Mouse (Mus musculus) spleen, adult 2 months (tissue): ENCODE measurements around the gene Fam186a. TPM values are rescaled to one million over a fixed set of nuclear protein-coding genes. Genes with fewer than 3 reads are reported as not detected.

Experiments
- DNase-seq, 2 experiments: peaks; one replicate each; pipeline versions ENCODE4 v3.0.0 to v3.0.0-alpha.2; 2012 to 2021; ENCODE audit warnings: low spot score in 2 of 2, low read depth in 1 of 2
- H3K27ac ChIP-seq: fragments of 200-500 bp; 2 replicates; pipeline ENCODE4 v1.5.1; 2012; ENCODE audit warnings: low read length, inconsistent platforms; ENCODE audit not compliant: insufficient read depth
- H3K27me3 ChIP-seq: fragments of 200-500 bp; 2 replicates; pipeline ENCODE4 v1.6.1; 2012; ENCODE audit warnings: mild to moderate bottlenecking, moderate library complexity, low read length, inconsistent platforms; ENCODE audit not compliant: control insufficient read depth, insufficient read depth
- H3K36me3 ChIP-seq: fragments of 200-500 bp; 2 replicates; pipeline ENCODE4 v1.6.1; 2012; ENCODE audit warnings: mild to moderate bottlenecking, low read length, inconsistent platforms; ENCODE audit not compliant: control insufficient read depth, insufficient read depth
- H3K4me1 ChIP-seq: fragments of 200-500 bp; 2 replicates; pipeline ENCODE4 v1.6.1; 2011; ENCODE audit warnings: inconsistent platforms; ENCODE audit not compliant: control insufficient read depth, insufficient read depth, insufficient read length
- H3K4me3 ChIP-seq: fragments of 200-500 bp; 2 replicates; pipeline ENCODE4 v1.5.1; 2011; ENCODE audit warnings: mild to moderate bottlenecking, inconsistent platforms; ENCODE audit not compliant: insufficient read depth, insufficient read length; ENCODE audit errors: extremely low read depth
- CTCF ChIP-seq: fragments of 200-500 bp; IDR thresholded peaks from 2 replicates; pipeline ENCODE4 v1.5.1; 2011; ENCODE audit warnings: mild to moderate bottlenecking, inconsistent platforms; ENCODE audit not compliant: insufficient read depth, insufficient read length, insufficient replicate concordance; ENCODE audit errors: extremely low read depth
- POLR2A ChIP-seq: fragments of 200-500 bp; IDR thresholded peaks from 2 replicates; pipeline ENCODE4 v1.6.1; 2011; ENCODE audit warnings: low read depth, low read length, inconsistent platforms
- WGBS: fragments of 180-500 bp; shearing (Covaris S2); methylation state at CpG from one replicate; pipeline ENCODE4 v1.1.7; 2018; 5-methylcytosine and 5-hydroxymethylcytosine counted together
- polyA plus RNA-seq: library from polyadenylated mRNA; depleted of rRNA; stranded (reverse); fragments of >200 nt; gene quantifications from 2 replicates; pipeline ENCODE4 v1.2.3, GENCODE M21; 2012

The Fam186a gene
- polyA plus RNA-seq, 1 experiment = not detected

DNA sequence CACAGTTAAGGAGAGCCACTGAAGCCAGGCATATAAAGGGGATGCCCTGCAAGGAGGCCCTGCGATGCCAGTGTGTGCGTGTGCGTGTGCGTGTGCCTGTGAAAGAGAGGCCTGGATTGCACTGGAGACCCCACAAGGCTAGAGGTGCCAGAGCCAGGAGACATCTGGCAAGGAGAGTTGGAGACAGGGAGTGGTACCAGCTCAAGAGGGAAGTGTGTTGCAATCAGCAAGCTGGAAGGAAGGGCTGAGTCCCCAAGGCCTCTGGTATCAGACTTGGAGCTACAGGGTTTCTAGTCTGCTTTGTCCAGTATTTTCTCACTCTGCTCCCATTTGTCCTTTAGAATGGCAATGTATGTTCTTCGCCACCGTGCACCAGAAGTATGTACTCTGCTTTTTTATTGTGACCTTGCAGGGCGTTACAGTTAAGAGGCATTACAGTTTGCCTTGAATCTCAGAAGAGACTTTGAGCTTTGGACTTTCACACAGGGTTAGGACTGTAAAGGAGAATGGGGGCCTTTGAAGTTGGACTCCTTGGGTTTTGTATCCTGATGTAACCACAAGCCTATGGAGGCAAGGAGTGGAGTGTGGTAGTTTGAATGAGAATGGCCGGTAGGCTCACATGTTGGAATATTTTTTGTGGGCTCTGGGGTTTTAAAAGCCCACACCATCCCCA is 1.6 kb downstream of the Fam186a start:
- no peak for TF ChIP-seq CTCF
- no peak for TF ChIP-seq POLR2A
- no peak for DNase-seq
- no peaks in the 10 kb centered on the region for H3K27me3 ChIP-seq
- H3K27ac ChIP-seq = no peak overlapping the region
- WGBS = 91% methylated on average over 8 of the region's 8 CpGs
- no peak overlapping the region for H3K4me3 ChIP-seq
- no peaks in the 10 kb centered on the region for H3K36me3 ChIP-seq
- no peaks in the 10 kb centered on the region for H3K4me1 ChIP-seq

DNA sequence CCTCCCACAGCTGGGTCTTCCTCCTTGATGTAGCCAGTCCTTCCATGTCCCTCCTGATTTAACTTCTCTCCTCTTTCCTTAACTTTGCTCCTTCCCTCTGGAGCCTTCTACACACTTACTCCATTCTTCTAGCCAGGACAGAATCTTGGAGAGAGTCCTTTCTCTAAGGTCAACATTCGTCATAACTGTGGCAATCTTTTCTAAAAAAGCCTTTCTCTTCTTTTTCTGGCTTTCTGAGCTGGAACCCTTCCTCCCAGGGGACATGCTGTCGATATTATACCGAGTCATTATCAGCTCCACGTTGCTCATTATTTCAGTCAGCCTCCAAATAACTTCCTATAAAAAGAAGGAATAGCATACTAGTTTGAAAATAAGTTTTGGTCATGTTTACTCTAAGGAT is 11.5 kb downstream of the Fam186a start:
- Histone ChIP-seq H3K4me3 (no peak overlapping the region), H3K36me3 (no peaks in the 10 kb centered on the region), H3K27ac (no peak overlapping the region), H3K27me3 (no peaks in the 10 kb centered on the region), H3K4me1 (no peaks in the 10 kb centered on the region)
- 46% methylated on average over 4 of the region's 4 CpGs for WGBS
- no peak for DNase-seq
- no peak for TF ChIP-seq POLR2A
- TF ChIP-seq CTCF = no peak

DNA sequence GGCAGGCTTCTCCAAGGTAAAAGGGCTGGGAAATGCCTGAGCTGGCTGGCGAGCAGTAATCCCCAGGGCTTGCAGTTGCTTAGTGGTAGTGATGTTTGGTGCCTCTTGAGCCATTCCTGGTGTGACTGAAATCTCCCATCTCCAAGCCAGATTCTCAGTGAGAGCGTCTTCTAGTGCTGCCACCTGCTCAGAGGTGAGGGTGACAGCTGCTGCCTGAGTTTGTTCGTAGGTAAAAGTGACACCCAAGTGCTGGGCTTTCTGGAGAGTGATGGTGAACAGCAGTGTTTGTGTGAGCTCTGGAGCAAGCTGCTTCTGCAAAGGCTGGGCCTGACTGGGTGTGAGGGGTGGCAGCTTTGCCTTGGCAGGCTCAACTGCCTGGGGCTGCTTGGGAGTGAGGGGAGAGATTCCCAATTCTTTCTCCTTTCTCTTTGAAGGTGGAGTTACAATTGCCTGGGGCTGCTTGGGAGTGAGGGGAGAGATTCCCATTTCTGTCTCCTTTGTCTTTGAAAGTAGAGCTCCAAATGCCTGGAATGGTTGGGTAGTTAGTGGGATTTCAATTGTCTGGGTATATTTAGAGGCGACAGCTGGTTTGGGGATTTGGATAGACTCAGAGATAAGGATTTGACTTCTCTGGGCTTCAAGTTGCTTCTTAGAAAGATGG is 25.8 kb downstream of the Fam186a start:
- DNase-seq = no peak
- Histone ChIP-seq H3K4me1 (no peaks in the 10 kb centered on the region), H3K27ac (no peak overlapping the region), H3K27me3 (no peaks in the 10 kb centered on the region), H3K36me3 (no peaks in the 10 kb centered on the region), H3K4me3 (no peak overlapping the region)
- WGBS = 92% methylated on average over 4 of the region's 4 CpGs
- no peak for TF ChIP-seq POLR2A
- TF ChIP-seq CTCF = no peak

DNA sequence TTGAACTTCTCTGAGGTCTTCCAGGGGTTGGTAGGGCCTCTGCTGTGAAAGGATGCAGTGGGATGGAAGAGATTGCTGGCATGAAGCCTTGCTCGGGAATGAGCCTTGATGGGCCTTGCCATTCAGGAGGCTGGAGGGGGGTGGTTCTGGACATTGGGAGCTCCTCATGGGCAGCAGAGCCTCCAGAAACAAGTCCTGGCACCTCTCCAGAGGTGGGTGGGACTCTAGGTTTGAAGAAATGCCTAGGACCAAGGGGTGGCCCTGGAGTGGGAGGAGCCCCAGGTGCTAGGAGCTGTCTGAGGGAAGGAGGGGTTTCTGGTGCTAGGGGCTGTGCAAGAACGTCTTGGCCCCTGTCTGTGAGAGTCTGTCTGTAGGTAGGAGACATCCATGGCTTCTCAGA is 26.4 kb downstream of the Fam186a start:
- no peak for TF ChIP-seq CTCF
- TF ChIP-seq POLR2A = no peak
- Histone ChIP-seq H3K36me3 (no peaks in the 10 kb centered on the region), H3K4me3 (no peak overlapping the region), H3K4me1 (no peaks in the 10 kb centered on the region), H3K27ac (no peak overlapping the region), H3K27me3 (no peaks in the 10 kb centered on the region)
- 64% methylated on average over 2 of the region's 2 CpGs for WGBS
- DNase-seq = no peak

DNA sequence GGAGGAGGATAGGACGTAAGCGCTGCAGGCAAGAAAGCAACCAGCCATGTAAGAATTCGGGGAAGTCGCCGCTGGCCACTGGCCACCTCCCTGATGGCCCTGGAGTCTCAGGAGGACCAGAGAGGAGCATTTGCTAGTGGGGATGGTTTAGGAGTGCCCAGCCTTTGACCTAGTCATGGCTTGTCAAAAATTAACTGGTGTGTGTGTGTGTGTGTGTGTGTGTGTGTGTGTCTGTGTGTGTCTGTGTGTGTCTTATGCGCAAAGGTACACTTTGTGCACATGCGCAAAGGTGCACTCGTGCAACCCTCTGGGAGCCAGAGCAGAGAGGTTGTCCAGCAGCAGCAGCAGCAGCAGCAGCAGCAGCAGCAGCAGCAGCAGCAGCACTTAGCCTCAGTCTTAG is 29.0 kb downstream of the Fam186a start:
- Histone ChIP-seq H3K4me3 (no peak overlapping the region), H3K36me3 (no peaks in the 10 kb centered on the region), H3K4me1 (no peaks in the 10 kb centered on the region), H3K27me3 (no peaks in the 10 kb centered on the region), H3K27ac (no peak overlapping the region)
- no peak for DNase-seq
- 85% methylated on average over 8 of the region's 8 CpGs for WGBS
- TF ChIP-seq POLR2A = no peak
- TF ChIP-seq CTCF = no peak

DNA sequence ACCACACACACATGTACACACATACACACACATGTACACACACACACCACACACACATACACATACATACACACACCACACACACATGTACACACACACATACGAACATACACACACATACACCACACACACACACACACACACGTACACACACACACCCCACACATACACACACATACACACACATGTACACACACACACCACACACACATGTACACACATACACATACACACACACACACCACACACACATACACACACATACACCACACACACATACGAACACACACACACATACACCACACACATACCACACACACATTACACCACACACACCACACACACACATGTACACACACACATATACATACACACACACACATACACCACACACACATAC is 30.2 kb downstream of the Fam186a start:
- no peak for DNase-seq
- 91% methylated on average over 3 of the region's 3 CpGs for WGBS
- H3K4me3 ChIP-seq = no peak overlapping the region
- H3K27me3 ChIP-seq = no peaks in the 10 kb centered on the region
- no peaks in the 10 kb centered on the region for H3K4me1 ChIP-seq
- H3K27ac ChIP-seq = no peak overlapping the region
- TF ChIP-seq CTCF (no peak), POLR2A (no peak)
- H3K36me3 ChIP-seq = no peaks in the 10 kb centered on the region

DNA sequence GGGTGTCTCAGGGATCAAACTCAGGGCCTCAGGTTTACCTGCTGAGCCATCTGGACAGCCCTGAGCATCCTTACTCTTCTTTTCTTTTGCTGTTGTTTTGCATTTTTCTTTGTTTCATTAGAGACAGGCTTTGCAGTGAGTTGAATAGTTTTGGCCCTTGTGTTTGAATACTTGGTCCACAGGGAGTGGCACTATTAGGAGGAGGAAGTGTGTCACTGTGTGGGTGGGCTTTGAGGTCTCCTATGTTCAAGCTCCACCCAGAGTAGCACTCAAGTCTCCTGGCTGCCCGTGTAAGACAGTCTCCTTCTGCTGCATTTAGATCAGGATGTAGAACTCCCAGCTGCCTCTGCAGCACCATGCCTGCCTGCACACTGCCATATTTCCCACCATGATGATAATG is 32.4 kb downstream of the Fam186a start:
- TF ChIP-seq CTCF = no peak
- TF ChIP-seq POLR2A = no peak
- Histone ChIP-seq H3K36me3 (no peaks in the 10 kb centered on the region), H3K27me3 (no peaks in the 10 kb centered on the region), H3K4me1 (no peaks in the 10 kb centered on the region), H3K27ac (no peak overlapping the region), H3K4me3 (no peak overlapping the region)
- 29% methylated on average over 1 of the region's 1 CpGs for WGBS
- DNase-seq = no peak
